Mouse (Mus musculus) embryonic facial prominence, embryonic 14.5 days (tissue): ENCODE results near the gene 1700057G04Rik. TPM values are rescaled to one million over a fixed set of nuclear protein-coding genes. Genes with fewer than 3 reads are reported as not detected.
"Not testable (repeated sequence)": the region's sequence is repeated elsewhere in the genome, so short reads cannot be mapped to it uniquely, and the experiment has no call there.

Experiments
- ATAC-seq: fragments of 200-750 bp; cut with Nextera tagmentation; 2 replicates; pipeline ENCODE4 v1.8.0; 2017; ENCODE audit warnings: low read depth, moderate number of reproducible peaks, moderate TSS enrichment
- DNase-seq: peaks from one replicate; pipeline ENCODE4 v3.0.0-alpha.2; 2015; ENCODE audit warnings: low spot score
- H3K27ac ChIP-seq: fragments of 300-500 bp; sonication (generic); replicated peaks from 2 replicates; pipeline ENCODE4 v1.5.1; 2014; ENCODE audit warnings: low read depth, mild to moderate bottlenecking, low read length, moderate library complexity
- H3K27me3 ChIP-seq: fragments of 300-500 bp; sonication (generic); replicated peaks from 2 replicates; pipeline ENCODE4 v1.6.1; 2014; ENCODE audit warnings: low read length; ENCODE audit not compliant: control insufficient read depth, insufficient read depth
- H3K36me3 ChIP-seq: fragments of 300-500 bp; sonication (generic); 2 replicates; pipeline ENCODE4 v1.6.1; 2014; ENCODE audit warnings: low read length, mixed read lengths; ENCODE audit not compliant: control insufficient read depth, insufficient read depth
- H3K4me1 ChIP-seq: fragments of 300-500 bp; sonication (generic); 2 replicates; pipeline ENCODE4 v1.6.1; 2014; ENCODE audit warnings: antibody characterized with exemption, low read length; ENCODE audit not compliant: control insufficient read depth, insufficient read depth
- H3K4me2 ChIP-seq: fragments of 300-500 bp; sonication (generic); 2 replicates; pipeline ENCODE4 v1.6.1; 2014; ENCODE audit warnings: low read depth, mild to moderate bottlenecking, low read length, moderate library complexity, mixed read lengths
- H3K4me3 ChIP-seq: fragments of 300-500 bp; sonication (generic); 2 replicates; pipeline ENCODE4 v1.5.1; 2014; ENCODE audit warnings: low read depth, mild to moderate bottlenecking, low read length
- H3K9ac ChIP-seq: fragments of 300-500 bp; sonication (generic); 2 replicates; pipeline ENCODE4 v1.6.1; 2014; ENCODE audit warnings: low read depth, mild to moderate bottlenecking, low read length, moderate library complexity, mixed read lengths
- H3K9me3 ChIP-seq: fragments of 300-500 bp; sonication (generic); 2 replicates; pipeline ENCODE4 v1.6.1; 2016; ENCODE audit warnings: low read length; ENCODE audit not compliant: control insufficient read depth
- WGBS: fragments of 180-500 bp; shearing (Covaris S2); extraction: QIAGEN DNeasy Blood & Tissue Kit; methylation state at CpG from one replicate; pipeline ENCODE4 v1.1.7; 2014; 5-methylcytosine and 5-hydroxymethylcytosine counted together
- polyA plus RNA-seq: library from polyadenylated mRNA; unstranded; fragments of >200 nt; fragmentation: Nextera tagmentation; extraction: Ambion mirVana; gene quantifications from 2 replicates; pipeline ENCODE4 v1.2.1, GENCODE M21; 2014

1700057G04Rik gene
- polyA plus RNA-seq, 1 experiment from 2014 or later, result not detected

- no peaks in the 10 kb centered on the region for H3K4me1 ChIP-seq
- no peak overlapping the region for H3K27ac ChIP-seq
- no peaks in the 10 kb centered on the region for H3K27me3 ChIP-seq
- no peak overlapping the region for H3K4me2 ChIP-seq
- H3K4me3 ChIP-seq, result no peak overlapping the region
- WGBS, result 59% methylated on average over 3 of the region's 3 CpGs
- ATAC-seq (no peak), DNase-seq (no peak)
- H3K36me3 ChIP-seq, result no peaks in the 10 kb centered on the region
- no peaks in the 10 kb centered on the region for H3K9me3 ChIP-seq
- H3K9ac ChIP-seq, result no peak overlapping the region
Measured at GRCm38 (mm10) chr9:92292922-92293321, 16.3 kb upstream of the 1700057G04Rik start.

GRCm38 (mm10) chr9:92293560-92294548 lies 15.3 kb upstream of the 1700057G04Rik start:
- no peaks in the 10 kb centered on the region for H3K9me3 ChIP-seq
- ATAC-seq, result no peak
- H3K36me3 ChIP-seq, result no peaks in the 10 kb centered on the region
- H3K4me1 ChIP-seq, result no peaks in the 10 kb centered on the region
- no peak overlapping the region for H3K27ac ChIP-seq
- DNase-seq, result no peak
- no peaks in the 10 kb centered on the region for H3K27me3 ChIP-seq
- H3K9ac ChIP-seq, result no peak overlapping the region
- WGBS, result 83% methylated on average over 2 of the region's 2 CpGs
- no peak overlapping the region for H3K4me2 ChIP-seq
- H3K4me3 ChIP-seq, result no peak overlapping the region

GRCm38 (mm10) chr9:92298288-92298687 lies 10.9 kb upstream of the 1700057G04Rik start:
- Histone ChIP-seq H3K9me3 (no peaks in the 10 kb centered on the region), H3K4me2 (no peak overlapping the region), H3K4me1 (no peaks in the 10 kb centered on the region), H3K27me3 (no peaks in the 10 kb centered on the region), H3K9ac (no peak overlapping the region), H3K27ac (no peak overlapping the region), H3K4me3 (no peak overlapping the region), H3K36me3 (no peaks in the 10 kb centered on the region)
- ATAC-seq (no peak), DNase-seq (no peak)
- WGBS, result 72% methylated on average over 1 of the region's 1 CpGs

- Histone ChIP-seq H3K36me3 (no peaks in the 10 kb centered on the region), H3K4me1 (no peaks in the 10 kb centered on the region; the same call in 1 of the 2 replicates), H3K27me3 (no peaks in the 10 kb centered on the region), H3K9me3 (no peaks in the 10 kb centered on the region), H3K27ac (no peak overlapping the region), H3K4me3 (no peak overlapping the region), H3K9ac (no peak overlapping the region), H3K4me2 (no peak overlapping the region)
- no peak for ATAC-seq
- WGBS, result 42% methylated on average over 3 of the region's 3 CpGs
- DNase-seq, result no peak
Measured at GRCm38 (mm10) chr9:92301213-92301612, 8.0 kb upstream of the 1700057G04Rik start.

GRCm38 (mm10) chr9:92305075-92305474 lies 4.1 kb upstream of the 1700057G04Rik start:
- Histone ChIP-seq H3K4me3 (no peak overlapping the region), H3K4me2 (no peak overlapping the region), H3K9ac (no peak overlapping the region), H3K27ac (no peak overlapping the region), H3K4me1 (no peaks in the 10 kb centered on the region; the same call in 1 of the 2 replicates), H3K36me3 (no peaks in the 10 kb centered on the region), H3K9me3 (no peaks in the 10 kb centered on the region), H3K27me3 (no peaks in the 10 kb centered on the region)
- 57% methylated on average over 8 of the region's 8 CpGs for WGBS
- DNase-seq (peak; percentile 27), ATAC-seq (no peak; the same call in 1 of the 2 replicates)

- no peak for DNase-seq
- H3K36me3 ChIP-seq, result no peaks in the 10 kb centered on the region
- no peaks in the 10 kb centered on the region for H3K27me3 ChIP-seq
- H3K27ac ChIP-seq, result no peak overlapping the region
- H3K4me2 ChIP-seq, result no peak overlapping the region
- WGBS, result 84% methylated on average over 8 of the region's 8 CpGs
- H3K9me3 ChIP-seq, result no peaks in the 10 kb centered on the region
- no peak overlapping the region for H3K9ac ChIP-seq
- H3K4me3 ChIP-seq, result no peak overlapping the region
- no peaks in the 10 kb centered on the region; the same call in 1 of the 2 replicates for H3K4me1 ChIP-seq
- ATAC-seq, result no peak
Measured at GRCm38 (mm10) chr9:92305620-92306220, 3.5 kb upstream of the 1700057G04Rik start.

GRCm38 (mm10) chr9:92316791-92317190 lies 7.6 kb downstream of the 1700057G04Rik start:
- no peak overlapping the region for H3K27ac ChIP-seq
- DNase-seq (no peak), ATAC-seq (no peak)
- no peaks in the 10 kb centered on the region for H3K9me3 ChIP-seq
- H3K4me2 ChIP-seq, result no peak overlapping the region
- no peak overlapping the region for H3K4me3 ChIP-seq
- WGBS, result 75% methylated on average over 3 of the region's 3 CpGs
- no peaks in the 10 kb centered on the region for H3K27me3 ChIP-seq
- no peaks in the 10 kb centered on the region for H3K4me1 ChIP-seq
- no peak overlapping the region for H3K9ac ChIP-seq
- H3K36me3 ChIP-seq, result no peaks in the 10 kb centered on the region

GRCm38 (mm10) chr9:92325936-92326335 lies 16.8 kb downstream of the 1700057G04Rik start:
- not testable (repeated sequence) for H3K9me3 ChIP-seq, H3K4me1 ChIP-seq, H3K27me3 ChIP-seq, H3K4me2 ChIP-seq, H3K27ac ChIP-seq, H3K4me3 ChIP-seq, DNase-seq, H3K36me3 ChIP-seq, ATAC-seq, H3K9ac ChIP-seq
- 61% methylated on average over 9 of the region's 9 CpGs for WGBS
